Mouse (Mus musculus) granulocyte monocyte progenitor cell, adult 5-6 weeks (primary cell): ENCODE measurements around the gene Pkn1. TPM values are rescaled to one million over a fixed set of nuclear protein-coding genes. Genes with fewer than 3 reads are reported as not detected.

ENCODE experiments used
- ATAC-seq: replicated peaks from 2 replicates; pipeline ENCODE4 v1.8.0; 2016; ENCODE audit warnings: mild to moderate bottlenecking, moderate TSS enrichment, inconsistent platforms; ENCODE audit not compliant: poor library complexity, severe bottlenecking
- total RNA-seq, 2 experiments: library from RNA; stranded (forward) in 1 of 2; stranded (reverse) in 1 of 2; fragments of 200-712, 200-1000 nt in 1 of 2; fragments of >200 nt in 1 of 2; fragmentation: Nextera tagmentation in 1 of 2; gene quantifications; 2 replicates each; pipeline ENCODE4 v1.2.3; 2014 to 2017

Gene Pkn1
- total RNA-seq, 2 experiments from 2014 or later = 40.0 to 65.6 TPM

DNA sequence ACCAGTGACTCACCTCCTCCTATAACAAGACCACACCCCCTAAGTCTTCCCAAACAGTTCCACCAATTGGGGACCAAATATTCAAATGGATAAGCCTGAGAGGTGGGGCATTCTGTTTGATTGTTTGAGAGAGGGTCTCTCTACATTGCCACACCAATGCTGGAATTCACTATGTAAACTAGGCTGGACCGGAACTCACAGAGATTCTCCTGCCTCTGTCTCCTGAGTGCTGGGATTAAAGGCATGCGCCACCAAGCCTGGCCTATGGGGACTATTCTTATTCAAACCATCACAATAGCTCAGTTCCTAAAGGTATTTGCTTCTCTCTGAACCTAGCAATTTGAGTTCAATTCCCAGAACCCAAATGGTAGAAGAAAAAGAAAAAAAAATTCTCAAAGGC is 80.4 kb downstream of the Pkn1 start:
- no peak for ATAC-seq

DNA sequence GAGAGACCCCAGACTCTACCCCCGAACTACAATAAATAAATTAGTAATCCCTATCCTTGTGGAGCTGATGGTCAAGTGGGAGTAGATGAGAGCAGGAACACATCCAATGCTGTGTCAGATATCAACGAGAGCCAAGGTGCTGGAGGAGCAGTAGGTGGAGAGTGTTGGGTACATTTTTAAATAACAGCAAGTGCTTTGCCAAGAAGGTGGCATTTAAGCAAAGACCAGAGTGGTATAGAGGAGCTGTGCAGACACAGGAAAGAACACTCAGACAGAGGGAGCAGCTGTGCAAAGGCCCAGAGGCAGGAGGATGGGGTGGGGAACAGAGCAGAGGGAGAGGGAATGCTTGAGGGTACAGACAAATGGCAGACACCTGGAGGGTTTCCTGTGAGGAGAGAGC is 81.9 kb downstream of the Pkn1 start:
- ATAC-seq = no peak

DNA sequence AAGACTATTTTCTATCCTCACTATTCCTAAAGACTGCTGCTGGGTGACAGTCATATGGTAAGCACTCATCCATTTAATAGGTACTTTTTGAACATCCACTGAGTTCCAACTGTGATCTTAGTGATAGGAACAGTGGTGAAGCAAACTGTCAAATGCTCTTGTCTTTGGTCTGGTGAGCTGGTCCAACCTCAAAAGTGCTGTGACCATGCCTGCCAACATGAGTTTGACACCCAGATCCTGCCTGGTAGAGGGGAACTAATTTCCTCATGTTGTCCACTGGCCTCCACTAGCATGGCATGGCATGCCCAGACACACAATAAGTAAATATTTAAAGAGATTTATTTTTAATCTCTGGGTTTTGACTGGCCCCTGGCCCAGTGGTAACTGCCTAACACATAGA is 82.4 kb downstream of the Pkn1 start:
- ATAC-seq = no peak

Other genes starting within 250 kb of the Pkn1 start
- gene Scoc, start 240.8 kb downstream of the Pkn1 start, total RNA-seq (2014; fragmentation: Nextera tagmentation) = 35.8 and 47.8 TPM in 2 replicates
- 26.2 and 34.8 TPM in 2 replicates for gene Scoc, start 240.8 kb downstream of the Pkn1 start, total RNA-seq (2017)
- gene Olfr370, start 163.4 kb downstream of the Pkn1 start, total RNA-seq (2014; fragmentation: Nextera tagmentation) = not detected in 2 replicates
- not detected in 2 replicates for gene Olfr370, start 163.4 kb downstream of the Pkn1 start, total RNA-seq (2017)
- 187 and 191 TPM in 2 replicates for gene Ndufb7, start 132.5 kb downstream of the Pkn1 start, total RNA-seq (2014; fragmentation: Nextera tagmentation)
- gene Ndufb7, start 132.5 kb downstream of the Pkn1 start, total RNA-seq (2017) = 179 and 187 TPM in 2 replicates
- gene Tecr, start 91.2 kb downstream of the Pkn1 start, total RNA-seq (2014; fragmentation: Nextera tagmentation) = 506 and 549 TPM in 2 replicates
- gene Tecr, start 91.2 kb downstream of the Pkn1 start, total RNA-seq (2017) = 230 and 343 TPM in 2 replicates
- 25.7 and 31.0 TPM in 2 replicates for gene Dnajb1, start 91.0 kb downstream of the Pkn1 start, total RNA-seq (2014; fragmentation: Nextera tagmentation)
- 28.1 and 47.3 TPM in 2 replicates for gene Dnajb1, start 91.0 kb downstream of the Pkn1 start, total RNA-seq (2017)
- 26.7 and 35.0 TPM in 2 replicates for gene Gipc1, start 46.5 kb downstream of the Pkn1 start, total RNA-seq (2014; fragmentation: Nextera tagmentation)
- 19.0 and 19.3 TPM in 2 replicates for gene Gipc1, start 46.5 kb downstream of the Pkn1 start, total RNA-seq (2017)
- not detected in 2 replicates for gene Ptger1, start 32.5 kb downstream of the Pkn1 start, total RNA-seq (2014; fragmentation: Nextera tagmentation)
- 0.46 and 0.78 TPM in 2 replicates for gene Ptger1, start 32.5 kb downstream of the Pkn1 start, total RNA-seq (2017)
- gene Ddx39, start 16.0 kb upstream of the Pkn1 start, total RNA-seq (2014; fragmentation: Nextera tagmentation) = 115 and 123 TPM in 2 replicates
- 123 and 124 TPM in 2 replicates for gene Ddx39, start 16.0 kb upstream of the Pkn1 start, total RNA-seq (2017)
- 21.4 and 25.7 TPM in 2 replicates for gene Adgre5, start 42.1 kb upstream of the Pkn1 start, total RNA-seq (2014; fragmentation: Nextera tagmentation)
- gene Adgre5, start 42.1 kb upstream of the Pkn1 start, total RNA-seq (2017) = 21.7 and 27.2 TPM in 2 replicates
- 1.4 and 2.4 TPM in 2 replicates for gene Adgrl1, start 200.9 kb upstream of the Pkn1 start, total RNA-seq (2014; fragmentation: Nextera tagmentation)
- 2.4 and 3.6 TPM in 2 replicates for gene Adgrl1, start 200.9 kb upstream of the Pkn1 start, total RNA-seq (2017)